Mouse (Mus musculus): ENCODE measurements around the gene Fam19a1. TPM values are rescaled to one million over a fixed set of nuclear protein-coding genes. Genes with fewer than 3 reads are reported as not detected.

Gene Fam19a1
- total and polyA plus RNA-seq, 2 experiments from 2014 or later: 15.7 to 23.6 TPM

GRCm38 (mm10) chr6:96266456-96266855 is 153.5 kb downstream of the Fam19a1 start:
- Histone ChIP-seq H3K36me3 (ENCODE audit: insufficient read depth, low read length) (no peaks in the 10 kb centered on the region), H3K9me3 (ENCODE audit: low read length) (no peaks in the 10 kb centered on the region), H3K27me3 (ENCODE audit: insufficient read depth, low read length) (no peaks in the 10 kb centered on the region), H3K4me2 (ENCODE audit: low read depth, low read length, poor library complexity, severe bottlenecking) (no peak overlapping the region), H3K27ac (ENCODE audit: low read depth, low read length) (no peak overlapping the region), H3K4me3 (ENCODE audit: low read depth, low read length) (no peak overlapping the region), H3K4me1 (ENCODE audit: insufficient read depth, low read length) (no peaks in the 10 kb centered on the region), H3K9ac (replicated peaks; ENCODE audit: low read length, poor library complexity, severe bottlenecking) (no peak overlapping the region)
- 85% methylated on average over 4 of the region's 4 CpGs for WGBS
- ATAC-seq (ENCODE audit: low FRiP score) (no peak), DNase-seq (ENCODE audit: low spot score) (no peak)
- TF ChIP-seq CTCF (IDR thresholded peaks at IDR 0.05): no peak

GRCm38 (mm10) chr6:96268788-96269187 is 155.8 kb downstream of the Fam19a1 start:
- DNase-seq (ENCODE audit: low spot score): no peak
- no peak overlapping the region for H3K9ac ChIP-seq (replicated peaks; ENCODE audit: low read length, poor library complexity, severe bottlenecking)

GRCm38 (mm10) chr6:96270436-96270835 is 157.5 kb downstream of the Fam19a1 start:
- DNase-seq (ENCODE audit: low spot score): no peak
- H3K4me3 ChIP-seq (ENCODE audit: low read depth, low read length): no peak overlapping the region
- ATAC-seq (ENCODE audit: low FRiP score): no peak
- no peaks in the 10 kb centered on the region for H3K27me3 ChIP-seq (ENCODE audit: insufficient read depth, low read length)
- no peak for TF ChIP-seq CTCF (IDR thresholded peaks at IDR 0.05)
- no peak overlapping the region for H3K9ac ChIP-seq (replicated peaks; ENCODE audit: low read length, poor library complexity, severe bottlenecking)
- H3K4me2 ChIP-seq (ENCODE audit: low read depth, low read length, poor library complexity, severe bottlenecking): no peak overlapping the region
- H3K27ac ChIP-seq (ENCODE audit: low read depth, low read length): no peak overlapping the region
- H3K4me1 ChIP-seq (ENCODE audit: insufficient read depth, low read length): no peaks in the 10 kb centered on the region
- whole genome bisulfite sequencing: 91% methylated on average over 5 of the region's 5 CpGs
- H3K36me3 ChIP-seq (ENCODE audit: insufficient read depth, low read length): no peaks in the 10 kb centered on the region
- H3K9me3 ChIP-seq (ENCODE audit: low read length): no peaks in the 10 kb centered on the region

More at GRCm38 (mm10) chr6:96268788-96269187, 155.8 kb downstream of the Fam19a1 start:
- no peaks in the 10 kb centered on the region for H3K36me3 ChIP-seq (ENCODE audit: insufficient read depth, low read length)
- no peak for TF ChIP-seq CTCF (IDR thresholded peaks at IDR 0.05)
- no peaks in the 10 kb centered on the region for H3K27me3 ChIP-seq (ENCODE audit: insufficient read depth, low read length)
- no peak overlapping the region for H3K4me3 ChIP-seq (ENCODE audit: low read depth, low read length)
- no peak for ATAC-seq (ENCODE audit: low FRiP score)
- H3K9me3 ChIP-seq (ENCODE audit: low read length): no peaks in the 10 kb centered on the region
- H3K4me2 ChIP-seq (ENCODE audit: low read depth, low read length, poor library complexity, severe bottlenecking): no peak overlapping the region
- H3K4me1 ChIP-seq (ENCODE audit: insufficient read depth, low read length): no peaks in the 10 kb centered on the region
- no peak overlapping the region for H3K27ac ChIP-seq (ENCODE audit: low read depth, low read length)

- 92% methylated on average over 4 of the region's 4 CpGs for WGBS
- no peak for TF ChIP-seq CTCF (IDR thresholded peaks at IDR 0.05)
- ATAC-seq (ENCODE audit: low FRiP score) (no peak), DNase-seq (ENCODE audit: low spot score) (no peak)
- H3K4me1 ChIP-seq (ENCODE audit: insufficient read depth, low read length): no peaks in the 10 kb centered on the region
- H3K4me2 ChIP-seq (ENCODE audit: low read depth, low read length, poor library complexity, severe bottlenecking): no peak overlapping the region
- no peak overlapping the region for H3K27ac ChIP-seq (ENCODE audit: low read depth, low read length)
- no peaks in the 10 kb centered on the region for H3K36me3 ChIP-seq (ENCODE audit: insufficient read depth, low read length)
- H3K9ac ChIP-seq (replicated peaks; ENCODE audit: low read length, poor library complexity, severe bottlenecking): no peak overlapping the region
- H3K27me3 ChIP-seq (ENCODE audit: insufficient read depth, low read length): no peaks in the 10 kb centered on the region
- H3K4me3 ChIP-seq (ENCODE audit: low read depth, low read length): no peak overlapping the region
- H3K9me3 ChIP-seq (ENCODE audit: low read length): 0 out of 2 replicates have a peak, but pooled peaks cover 5% of the 10 kb centered on the region
These were observed 170.8 kb downstream of the Fam19a1 start for GRCm38 (mm10) chr6:96283731-96284130.

GRCm38 (mm10) chr6:96284590-96284989 is 171.6 kb downstream of the Fam19a1 start:
- Histone ChIP-seq H3K9me3 (ENCODE audit: low read length) (0 out of 2 replicates have a peak, but pooled peaks cover 5% of the 10 kb centered on the region), H3K4me3 (ENCODE audit: low read depth, low read length) (no peak overlapping the region), H3K27me3 (ENCODE audit: insufficient read depth, low read length) (no peaks in the 10 kb centered on the region), H3K9ac (replicated peaks; ENCODE audit: low read length, poor library complexity, severe bottlenecking) (no peak overlapping the region), H3K4me1 (ENCODE audit: insufficient read depth, low read length) (no peaks in the 10 kb centered on the region), H3K36me3 (ENCODE audit: insufficient read depth, low read length) (no peaks in the 10 kb centered on the region), H3K27ac (ENCODE audit: low read depth, low read length) (no peak overlapping the region), H3K4me2 (ENCODE audit: low read depth, low read length, poor library complexity, severe bottlenecking) (no peak overlapping the region)
- ATAC-seq (ENCODE audit: low FRiP score): no peak
- WGBS: 38% methylated on average over 4 of the region's 4 CpGs
- DNase-seq (ENCODE audit: low spot score): no peak
- TF ChIP-seq CTCF (IDR thresholded peaks at IDR 0.05): no peak

GRCm38 (mm10) chr6:96286276-96286675 is 173.3 kb downstream of the Fam19a1 start:
- Histone ChIP-seq H3K9ac (replicated peaks; ENCODE audit: low read length, poor library complexity, severe bottlenecking) (no peak overlapping the region), H3K4me2 (ENCODE audit: low read depth, low read length, poor library complexity, severe bottlenecking) (no peak overlapping the region), H3K4me1 (ENCODE audit: insufficient read depth, low read length) (no peaks in the 10 kb centered on the region), H3K27ac (ENCODE audit: low read depth, low read length) (no peak overlapping the region), H3K36me3 (ENCODE audit: insufficient read depth, low read length) (no peaks in the 10 kb centered on the region), H3K27me3 (ENCODE audit: insufficient read depth, low read length) (no peaks in the 10 kb centered on the region), H3K4me3 (ENCODE audit: low read depth, low read length) (no peak overlapping the region), H3K9me3 (ENCODE audit: low read length) (0 out of 2 replicates have a peak, but pooled peaks cover 5% of the 10 kb centered on the region)
- DNase-seq (ENCODE audit: low spot score) (no peak), ATAC-seq (ENCODE audit: low FRiP score) (no peak)
- whole genome bisulfite sequencing: 33% methylated on average over 4 of the region's 4 CpGs
- no peak for TF ChIP-seq CTCF (IDR thresholded peaks at IDR 0.05)
